Mouse (Mus musculus) NIH3T3 (cell line): ENCODE measurements around the gene 4930503B20Rik.

Source experiments
- DNase-seq: peaks from one replicate; pipeline ENCODE4 v3.0.0-alpha.2; 2012; ENCODE audit warnings: low read depth

The 4930503B20Rik gene

DNA sequence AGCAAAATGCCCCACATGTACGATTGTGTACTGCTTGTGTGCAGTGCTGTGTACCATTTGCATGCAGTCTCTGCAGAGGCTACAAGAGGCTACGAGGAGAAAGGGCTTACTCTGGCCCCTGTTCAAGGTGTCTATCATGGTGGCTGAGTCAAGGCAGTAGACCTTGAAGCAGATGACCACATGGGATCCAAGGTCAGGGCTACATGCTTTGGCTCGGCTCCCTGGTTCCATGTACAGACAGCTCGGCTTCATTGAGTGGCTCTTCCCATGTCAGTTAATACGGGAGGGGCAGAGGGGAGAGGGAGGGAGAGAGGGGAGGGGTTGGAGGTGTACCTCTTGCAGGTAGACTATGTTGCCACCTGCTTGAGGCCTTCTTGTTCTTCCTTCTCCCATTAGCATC is 1.3 kb upstream of the 4930503B20Rik start:
- no peak for DNase-seq

- no peak for DNase-seq
These were observed 401 bp downstream of the 4930503B20Rik start for GRCm38 (mm10) chr3:146650716-146651115.

DNA sequence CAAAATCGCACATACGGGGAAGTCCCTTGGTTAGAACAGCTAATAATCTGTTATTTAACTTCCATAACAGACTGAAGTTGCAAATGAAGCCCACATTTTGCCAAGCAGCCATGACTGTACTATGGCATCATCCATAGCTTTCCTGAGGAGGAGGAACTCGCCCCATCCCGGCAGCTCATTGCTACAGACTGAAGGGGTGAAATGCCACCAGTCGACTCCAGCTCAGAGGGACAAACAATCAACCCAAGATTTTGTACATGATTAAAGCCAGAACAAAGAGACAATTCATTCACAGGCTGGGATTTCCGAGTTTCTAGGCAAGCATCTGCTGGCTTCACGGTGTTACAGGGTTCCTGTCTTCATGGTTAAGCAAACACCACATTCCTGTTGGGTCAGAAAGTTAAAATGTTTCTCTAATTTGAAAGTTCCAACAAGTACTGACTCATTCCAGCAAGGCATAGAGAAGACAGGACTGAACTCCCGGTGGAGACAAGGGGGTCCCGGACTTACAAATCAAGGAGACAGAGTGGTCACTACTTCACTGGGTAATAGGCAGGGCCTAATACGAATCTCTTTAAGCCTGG is 1.7 kb downstream of the 4930503B20Rik start:
- DNase-seq = peak; percentile 45

DNA sequence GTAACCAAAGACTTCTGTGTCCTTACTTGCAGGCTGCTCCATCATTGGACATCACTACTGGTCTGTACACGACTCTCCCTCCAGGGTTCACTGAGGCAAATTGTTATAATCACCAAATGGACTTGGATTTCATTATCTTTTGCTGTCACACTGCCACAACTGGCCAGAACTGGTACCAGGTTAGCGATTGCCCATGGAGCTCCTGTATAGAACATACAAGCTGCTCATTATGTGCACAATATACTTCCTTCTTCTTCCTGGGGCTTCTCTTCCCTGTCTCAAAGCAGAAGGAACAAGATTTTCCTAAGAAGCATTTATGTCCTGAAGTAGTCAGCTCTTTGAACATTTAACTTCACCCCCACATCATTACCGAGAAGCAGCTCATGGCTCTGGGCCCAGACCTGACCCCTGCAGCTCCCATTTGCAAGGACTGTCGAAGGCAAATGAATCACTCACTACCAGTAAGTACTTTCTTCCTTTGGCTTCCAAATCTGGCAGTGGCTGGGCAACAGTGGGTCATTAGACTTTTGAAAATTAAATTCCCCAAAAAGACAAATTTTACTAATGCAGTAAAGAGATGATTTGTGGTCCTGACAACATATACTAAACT is 9.2 kb downstream of the 4930503B20Rik start:
- peak; percentile 84 for DNase-seq

DNA sequence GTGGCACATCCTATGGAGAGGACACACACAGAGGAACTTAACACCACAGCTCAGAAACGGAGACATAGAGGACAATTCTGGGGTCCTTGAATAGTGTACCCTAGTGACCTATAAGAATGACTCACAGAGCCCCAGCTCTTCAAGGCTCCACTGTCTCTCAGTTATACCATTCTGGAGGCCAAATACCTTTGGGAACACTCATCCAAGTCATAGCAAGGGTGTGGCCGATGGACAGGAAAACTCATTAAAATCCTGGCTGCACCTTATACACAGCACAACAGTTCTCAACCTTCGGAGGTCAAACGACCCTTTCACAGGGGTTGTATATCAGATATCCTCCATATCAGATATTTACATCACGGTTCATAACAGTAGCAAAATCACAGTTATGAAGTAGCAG is 18.6 kb downstream of the 4930503B20Rik start:
- DNase-seq = no peak

- no peak for DNase-seq
These were observed 22.7 kb downstream of the 4930503B20Rik start for GRCm38 (mm10) chr3:146628227-146628982.

- DNase-seq = no peak
These were observed 25.4 kb downstream of the 4930503B20Rik start for GRCm38 (mm10) chr3:146625766-146626165.

DNA sequence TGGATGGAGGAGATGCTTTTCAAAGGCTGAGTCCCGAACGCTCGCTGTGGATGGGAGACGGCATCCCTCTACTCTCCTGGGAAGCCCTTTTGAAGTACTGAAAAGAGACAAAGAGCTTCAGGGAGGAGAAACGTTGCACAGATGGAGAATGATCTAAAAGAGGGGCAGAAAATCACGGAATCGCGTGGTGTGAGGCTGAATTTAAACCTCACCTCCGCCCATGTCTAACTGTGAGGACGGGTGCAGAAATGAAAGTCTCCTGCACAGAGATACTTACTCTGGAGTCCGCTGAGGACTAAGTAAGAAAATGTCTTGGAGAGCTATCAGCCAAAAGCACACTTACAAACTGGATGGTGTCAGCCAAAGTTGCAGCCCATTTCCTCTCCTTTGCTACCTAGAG is 29.2 kb downstream of the 4930503B20Rik start:
- DNase-seq = no peak

DNA sequence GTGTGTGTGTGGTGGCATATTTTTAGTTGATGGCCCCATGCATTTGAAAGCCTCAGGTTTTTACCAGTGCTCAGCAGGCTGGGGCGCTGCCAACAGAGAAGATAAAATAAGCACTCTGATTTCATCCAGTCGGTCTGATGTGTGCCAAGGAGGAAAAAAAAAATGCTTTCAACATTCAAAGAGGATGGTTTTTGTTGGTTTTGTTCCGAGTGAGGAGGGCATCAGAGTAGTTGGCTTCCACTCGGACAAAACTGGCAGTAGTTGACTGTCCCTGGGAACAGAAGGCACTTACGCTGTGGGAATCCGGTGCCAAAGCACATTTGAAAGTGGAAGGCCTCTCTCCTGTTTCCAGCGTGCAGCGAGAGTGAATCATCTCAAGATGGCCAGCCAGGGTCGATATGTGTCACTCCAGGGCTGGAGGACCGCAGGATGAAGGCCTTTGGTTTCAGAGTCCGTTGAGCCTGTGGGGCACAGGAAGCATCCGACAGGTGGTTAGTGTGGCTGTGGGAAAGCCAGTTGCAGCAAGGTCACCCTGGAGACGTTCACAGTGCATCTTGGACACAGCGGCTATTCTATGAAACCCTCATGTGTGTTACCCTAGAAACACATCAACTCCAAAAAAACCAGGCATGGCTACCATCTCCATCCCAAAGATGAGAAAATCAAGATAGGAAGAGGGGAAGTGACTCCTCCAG is 30.4 kb downstream of the 4930503B20Rik start:
- DNase-seq = peak; percentile 50

- no peak for DNase-seq
These were observed 31.0 kb downstream of the 4930503B20Rik start for GRCm38 (mm10) chr3:146620101-146620500.

DNA sequence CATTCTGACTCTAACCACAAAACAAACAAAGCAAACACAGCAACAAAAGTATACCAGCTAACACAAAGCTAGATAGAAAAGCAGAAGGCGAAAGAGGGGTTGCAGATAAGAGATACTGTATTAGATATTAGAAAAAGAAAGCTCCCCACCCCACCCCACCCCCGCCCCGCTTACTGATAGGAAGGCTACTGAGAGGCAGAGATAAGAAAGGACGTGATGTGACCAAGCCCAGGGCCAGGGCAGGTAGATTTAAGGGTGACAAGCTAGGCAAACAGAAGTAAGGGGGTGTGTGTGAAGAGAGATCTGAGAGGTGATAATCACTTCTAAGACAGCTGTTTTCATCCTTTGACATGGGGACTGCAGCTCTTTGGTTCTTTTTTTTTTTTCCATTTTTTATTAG is 32.8 kb downstream of the 4930503B20Rik start:
- no peak for DNase-seq

DNA sequence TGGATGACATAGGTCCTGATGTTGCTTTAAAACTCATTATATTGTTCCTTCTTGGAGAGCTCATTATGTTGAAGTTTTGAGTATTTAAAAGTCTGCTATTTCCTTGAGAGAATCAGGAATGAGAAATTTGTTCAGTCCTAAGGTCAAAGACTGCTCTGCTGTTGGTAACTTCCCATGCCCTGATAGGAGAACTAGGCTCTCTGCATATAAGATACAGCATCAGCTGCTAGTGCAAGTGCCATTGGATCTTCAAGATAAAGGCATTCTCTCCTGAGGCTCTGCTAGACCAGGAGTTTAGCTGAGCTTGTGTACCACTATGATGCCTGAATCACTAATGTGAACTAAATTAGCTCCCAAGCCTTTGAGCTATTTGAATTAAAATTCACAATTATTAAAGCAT is 33.2 kb downstream of the 4930503B20Rik start:
- no peak for DNase-seq

- no peak for DNase-seq
These were observed 34.4 kb downstream of the 4930503B20Rik start for GRCm38 (mm10) chr3:146616533-146617283.

GRCm38 (mm10) chr3:146615496-146615895 is 35.6 kb downstream of the 4930503B20Rik start, which contains the start of gene Dnase2b:
Dnase2b (minus strand) TSS chr3:146615596.
- no peak for DNase-seq

- DNase-seq = peak; percentile 73
These were observed 39.3 kb downstream of the 4930503B20Rik start for GRCm38 (mm10) chr3:146611821-146612220.

- DNase-seq = no peak
These were observed 39.9 kb downstream of the 4930503B20Rik start for GRCm38 (mm10) chr3:146611261-146611660.

- DNase-seq = no peak
These were observed 40.8 kb downstream of the 4930503B20Rik start for GRCm38 (mm10) chr3:146610322-146610721.

DNA sequence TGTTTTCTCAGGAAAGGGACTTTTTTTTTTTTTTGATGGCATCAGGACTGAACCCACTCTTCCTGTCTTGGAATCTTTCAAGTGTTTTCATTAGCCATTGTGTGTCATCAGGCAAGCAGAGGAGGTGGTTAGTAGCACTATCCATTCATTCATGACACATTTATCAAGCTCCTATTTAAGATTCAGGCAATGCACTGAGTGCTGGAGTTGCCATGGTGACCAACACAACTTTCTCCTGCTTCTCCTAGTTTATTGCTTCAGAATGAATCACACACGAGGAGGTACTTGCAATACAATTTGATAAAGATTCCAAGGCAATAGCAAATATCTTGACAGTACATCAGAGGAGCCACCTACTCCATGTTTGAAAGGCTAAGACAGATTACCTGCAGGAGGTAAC is 43.7 kb downstream of the 4930503B20Rik start:
- DNase-seq = peak; percentile 87

DNA sequence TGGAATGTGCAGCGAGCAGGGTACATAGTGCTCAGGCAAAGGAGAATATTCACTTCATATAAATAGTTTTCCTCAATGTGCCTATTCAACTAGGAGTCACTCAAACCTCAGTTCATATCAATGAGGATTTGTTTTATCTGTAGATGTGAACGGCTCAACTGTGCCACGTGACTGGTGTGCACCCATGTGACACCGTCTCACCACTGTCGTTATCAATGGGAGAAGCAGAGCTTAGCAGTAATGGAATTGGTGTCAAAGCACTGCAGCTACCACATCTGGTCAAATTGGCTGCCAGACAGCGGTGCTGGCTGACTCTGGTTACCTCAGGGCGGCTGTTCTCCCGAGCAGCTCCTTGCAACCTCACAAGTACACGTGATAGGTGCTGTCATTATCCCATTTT is 46.5 kb downstream of the 4930503B20Rik start:
- no peak for DNase-seq

DNA sequence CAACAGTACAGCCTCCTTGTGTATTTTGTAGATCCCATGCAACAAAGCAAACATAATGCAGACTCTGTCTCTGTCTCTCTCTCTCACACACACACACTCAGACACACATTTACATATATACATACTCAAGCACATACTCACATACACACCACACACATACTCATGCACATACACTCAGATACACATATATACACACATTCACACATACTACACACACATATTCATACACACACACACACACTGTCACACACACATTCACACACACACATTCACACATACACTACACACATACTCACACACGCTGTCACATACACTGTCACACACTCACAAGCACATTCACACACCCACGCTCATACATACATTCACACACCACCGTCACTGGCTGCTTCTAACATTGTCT is 48.6 kb downstream of the 4930503B20Rik start:
- DNase-seq = no peak

GRCm38 (mm10) chr3:146601205-146601604 is 49.9 kb downstream of the 4930503B20Rik start:
- DNase-seq = no peak
